Mouse (Mus musculus) cerebellum, postnatal 14 days (tissue): Measurements from ENCODE around the gene Med19.
A peak's percentile ranks its signal among the peaks of the same experiment; 100 is the strongest.
"Not testable (repeated sequence)": the region's sequence is repeated elsewhere in the genome, so short reads cannot be mapped to it uniquely, and the experiment has no call there.

Experiments
- DNase-seq, 2 experiments: peaks; one replicate each; pipeline ENCODE4 v3.0.0; 2021; ENCODE audit warnings: mixed read lengths in 2 of 2

Gene Med19

DNA sequence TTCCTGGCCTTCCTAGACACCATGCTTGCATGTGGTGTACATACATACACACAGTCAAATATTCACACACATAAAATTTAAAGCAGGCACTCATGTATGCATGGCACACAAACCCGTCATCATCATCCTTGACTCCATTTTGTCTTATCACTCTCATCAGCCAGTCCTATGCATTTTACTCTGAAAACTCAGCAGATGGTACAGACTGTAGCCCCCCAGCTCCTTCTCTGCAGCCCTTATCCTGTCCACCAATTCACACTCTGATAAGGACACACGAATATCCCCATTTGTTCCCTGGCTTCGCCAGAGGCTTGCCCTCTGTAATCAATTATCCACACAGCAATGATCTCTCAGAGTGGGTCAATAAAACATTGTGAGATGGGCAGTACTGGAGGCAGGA, 43.0 kb downstream of the Med19 start:
- no peak for DNase-seq

DNA sequence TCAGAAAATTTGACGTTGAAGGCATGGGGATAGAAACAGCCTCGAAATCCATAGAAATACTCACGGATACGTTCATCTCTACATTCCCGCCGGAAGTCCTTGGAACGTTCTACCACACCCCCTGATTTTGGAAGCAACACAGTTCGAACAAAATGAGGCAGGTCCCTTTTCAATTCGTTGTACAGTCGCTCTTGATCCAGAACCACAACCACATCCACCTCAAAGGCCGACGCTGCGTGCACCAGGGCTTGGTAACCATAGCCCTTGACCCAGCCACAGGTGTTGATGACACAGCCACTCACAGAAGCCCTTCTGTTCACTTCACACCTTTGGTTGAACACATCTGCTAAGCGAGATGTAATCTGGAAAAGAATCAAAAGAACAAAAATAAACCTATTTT, 45.7 kb downstream of the Med19 start:
- no peak for DNase-seq

DNA sequence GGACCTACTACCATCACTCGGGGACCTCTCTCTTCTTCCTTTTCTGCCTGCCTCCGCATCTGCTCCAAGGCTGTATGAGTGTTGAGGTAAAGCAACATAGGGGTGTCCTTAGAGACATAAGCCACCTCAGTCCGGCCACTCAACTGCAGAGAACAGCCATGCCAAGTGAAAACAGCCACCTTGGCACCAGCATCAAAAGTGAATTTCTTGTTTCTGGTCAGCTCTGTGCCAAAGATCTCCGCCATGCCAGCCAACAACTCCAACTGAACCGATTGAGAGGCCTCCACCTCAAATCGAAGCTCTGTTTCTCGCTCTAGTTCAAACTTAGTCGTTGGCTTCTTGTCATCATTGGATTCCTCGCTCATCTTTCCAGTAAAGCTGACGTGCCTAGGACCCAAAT, 47.6 kb downstream of the Med19 start:
- DNase-seq, result no peak

DNA sequence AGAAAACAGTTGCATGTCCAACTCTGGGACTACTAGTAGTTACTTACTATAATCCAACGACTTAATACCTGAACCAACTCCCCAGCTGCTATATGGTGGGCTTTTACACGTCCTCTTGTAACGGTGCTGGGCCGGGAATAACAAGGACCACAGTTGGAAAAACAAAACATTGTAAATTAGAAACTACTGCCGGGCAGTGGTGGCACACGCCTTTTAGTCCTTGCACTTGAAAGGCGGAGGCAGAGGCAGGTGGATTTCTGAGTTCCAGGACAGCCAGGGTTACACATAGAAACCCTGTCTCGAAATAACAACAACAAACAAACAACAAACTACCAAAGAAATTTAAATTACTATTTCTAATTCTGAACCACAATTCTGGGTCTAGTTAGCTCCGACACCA, 48.5 kb downstream of the Med19 start:
- DNase-seq, result no peak

DNA sequence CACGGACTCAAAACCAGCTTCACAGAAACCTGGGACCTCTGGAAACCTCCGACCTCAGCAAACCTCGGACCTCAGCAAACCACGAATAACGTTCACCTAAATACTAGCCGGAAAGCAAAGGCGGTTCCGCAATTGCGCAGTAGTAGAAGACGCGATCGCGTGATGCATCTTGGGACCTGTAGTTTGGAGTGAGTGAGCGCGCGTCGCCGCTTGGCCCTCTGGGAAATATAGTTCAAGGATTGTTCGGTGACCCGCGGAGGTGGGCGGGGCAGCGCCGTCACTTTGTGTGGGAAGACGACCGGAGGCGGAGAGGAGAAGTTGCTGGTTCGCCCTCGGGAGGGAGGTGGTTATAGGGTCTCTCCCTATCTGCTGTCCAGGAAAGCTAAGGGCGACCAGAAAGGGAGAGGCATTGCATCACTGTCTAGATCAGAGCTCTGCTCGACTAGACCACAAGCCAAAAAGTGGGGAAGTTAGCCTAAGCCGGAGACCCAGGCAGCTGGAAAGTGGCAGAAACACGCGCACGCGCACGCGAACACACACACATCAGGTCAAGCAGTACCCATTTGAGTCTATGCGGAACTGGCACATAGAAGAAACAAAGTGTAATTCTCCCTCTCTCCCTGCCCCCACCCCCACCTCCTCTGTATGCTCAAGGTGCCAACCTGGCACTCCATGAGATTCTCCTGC, 49.1 kb downstream of the Med19 start, which contains the start of gene Clp1:
Gene Clp1 (minus strand): TSS at position 179 of the 687 bp plus-strand sequence.
- peak; percentile 95 to 96 for DNase-seq

DNA sequence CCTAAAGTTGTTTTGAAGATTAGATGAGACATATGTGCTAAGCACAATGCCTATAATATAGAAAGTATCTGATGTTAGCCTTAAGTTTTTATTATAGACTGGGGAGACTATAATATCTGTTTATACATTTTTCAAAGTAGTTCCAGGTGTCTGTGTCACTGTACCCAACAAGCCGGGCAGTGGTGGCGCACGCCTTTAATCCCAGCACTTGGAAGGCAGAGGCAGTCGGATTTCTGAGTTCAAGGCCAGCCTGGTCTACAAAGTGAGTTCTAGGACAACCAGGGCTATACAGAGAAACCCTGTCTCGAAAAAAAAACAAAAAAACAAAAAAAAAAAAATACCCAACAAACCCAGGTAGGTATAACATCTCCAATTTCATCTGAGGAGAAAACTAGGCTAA, 50.0 kb downstream of the Med19 start:
- not testable (repeated sequence) for DNase-seq

DNA sequence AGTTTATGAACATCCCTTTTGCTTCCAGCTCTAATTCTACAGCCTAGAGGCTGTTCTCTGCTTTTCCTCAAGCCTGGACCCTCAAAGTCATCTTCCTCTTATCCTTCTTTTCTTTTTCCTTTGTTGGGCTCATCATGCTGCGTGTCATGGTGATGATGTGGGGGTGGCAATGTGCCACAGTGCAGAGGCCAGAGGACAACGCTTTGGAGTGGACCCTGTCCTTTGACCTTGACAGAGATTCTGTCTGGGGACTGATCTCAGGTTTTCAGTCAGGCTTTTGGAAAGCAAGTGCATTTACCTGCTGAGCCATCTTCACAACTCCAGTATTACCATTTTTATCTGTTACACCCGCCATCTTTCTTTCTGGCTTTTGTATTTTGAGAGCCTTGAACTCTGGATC, 53.0 kb downstream of the Med19 start:
- no peak for DNase-seq

DNA sequence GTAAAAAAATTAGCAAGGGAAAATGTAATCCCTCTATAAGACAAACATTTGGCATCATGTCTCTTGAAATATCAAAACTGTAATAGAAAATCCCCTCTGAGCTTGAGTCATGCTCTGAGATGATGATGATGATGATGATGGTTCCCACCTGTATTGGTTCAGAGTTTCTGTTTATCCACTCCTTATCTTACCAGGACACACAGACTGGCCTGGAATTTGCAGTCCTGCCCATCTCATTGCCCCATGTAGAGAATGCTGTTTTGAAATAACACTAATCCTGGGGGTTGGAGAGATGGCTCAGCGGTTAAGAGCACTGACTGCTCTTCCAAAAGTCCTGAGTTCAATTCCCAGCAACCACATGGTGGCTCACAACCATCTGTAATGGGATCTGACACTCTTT, 54.2 kb downstream of the Med19 start:
- no peak for DNase-seq

DNA sequence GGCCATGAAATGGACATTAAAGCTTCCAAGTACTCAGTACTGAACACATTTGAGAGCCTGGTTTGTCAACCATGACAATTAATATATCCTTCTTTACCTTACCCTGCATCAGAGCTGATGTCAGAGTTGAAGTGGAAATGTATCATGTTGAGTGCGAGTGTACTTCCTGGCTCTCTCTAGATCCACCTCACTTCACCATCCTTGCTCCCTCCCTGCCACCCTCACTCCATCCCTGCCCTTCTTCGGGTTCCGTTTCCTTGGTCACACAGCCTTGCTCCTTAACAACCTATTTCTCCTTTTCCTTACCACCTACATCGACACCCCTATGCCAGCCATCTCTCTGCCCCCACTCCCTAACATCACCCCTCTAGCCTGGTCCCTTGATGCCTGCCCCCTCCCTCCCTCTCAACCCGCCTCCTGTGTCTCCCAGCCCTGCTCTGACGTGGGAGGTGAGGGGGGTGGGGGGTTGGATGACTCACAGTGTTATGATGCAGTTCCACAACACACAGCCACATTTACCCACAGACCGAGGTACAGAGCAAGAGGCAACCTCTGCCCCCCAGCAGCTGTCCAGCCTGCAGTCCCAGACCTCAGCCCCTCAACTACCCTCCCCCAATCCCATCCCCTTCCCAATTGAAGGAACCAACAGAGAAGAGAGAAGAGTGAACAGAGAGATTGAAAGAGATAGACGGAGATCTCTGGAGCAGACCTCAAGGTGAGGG, 55.5 kb downstream of the Med19 start, which contains the start of gene Ypel4:
Gene Ypel4 (plus strand): TSS at position 480 of the 722 bp plus-strand sequence.
- peak; percentile 88 for DNase-seq

DNA sequence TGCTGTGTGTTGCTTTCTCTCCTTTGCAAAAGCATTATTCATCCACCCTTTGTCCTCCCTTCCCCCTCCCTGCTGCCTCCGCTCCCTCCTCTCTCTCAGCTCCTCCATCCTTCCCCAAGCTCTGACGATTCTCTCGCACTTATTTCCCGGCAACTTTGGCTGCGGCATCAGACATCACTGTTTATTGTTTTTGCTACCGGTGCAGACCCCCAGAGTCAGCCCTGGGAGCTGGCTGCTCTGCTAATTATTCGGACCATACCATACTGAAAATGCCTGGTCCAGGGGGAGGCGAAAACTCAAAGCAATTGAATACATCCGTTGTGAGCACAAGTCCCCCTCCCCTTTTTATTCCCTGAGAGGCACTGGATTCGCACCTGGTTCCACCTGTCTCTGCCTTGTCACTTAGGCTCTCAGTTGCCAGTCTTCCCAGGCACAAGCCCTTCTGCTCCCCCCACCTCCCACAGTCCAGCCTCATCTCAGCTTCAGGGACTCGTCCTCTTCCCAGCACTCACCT, 56.2 kb downstream of the Med19 start:
- peak; percentile 58 to 68 for DNase-seq

DNA sequence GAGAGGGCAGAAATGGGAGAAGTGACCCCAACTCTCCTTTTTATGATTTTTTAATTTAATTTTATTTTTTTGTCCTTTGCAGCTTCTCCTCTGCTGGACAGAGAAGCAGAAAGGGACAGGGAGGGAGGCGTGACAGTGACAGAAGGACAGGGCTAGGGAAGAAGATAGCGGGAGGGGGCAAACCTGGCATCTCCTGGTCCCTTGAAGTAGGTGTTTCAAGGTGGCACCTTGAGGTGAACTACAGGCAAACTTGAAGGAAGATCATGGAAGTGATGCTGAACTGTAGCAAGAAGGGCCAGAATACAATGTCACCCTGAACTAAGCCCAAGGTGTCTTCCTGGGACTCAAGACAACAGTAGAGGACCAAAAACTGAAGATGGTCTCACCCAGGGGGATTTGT, 56.7 kb downstream of the Med19 start:
- peak in 1 of 2 experiments; percentile 39 for DNase-seq

DNA sequence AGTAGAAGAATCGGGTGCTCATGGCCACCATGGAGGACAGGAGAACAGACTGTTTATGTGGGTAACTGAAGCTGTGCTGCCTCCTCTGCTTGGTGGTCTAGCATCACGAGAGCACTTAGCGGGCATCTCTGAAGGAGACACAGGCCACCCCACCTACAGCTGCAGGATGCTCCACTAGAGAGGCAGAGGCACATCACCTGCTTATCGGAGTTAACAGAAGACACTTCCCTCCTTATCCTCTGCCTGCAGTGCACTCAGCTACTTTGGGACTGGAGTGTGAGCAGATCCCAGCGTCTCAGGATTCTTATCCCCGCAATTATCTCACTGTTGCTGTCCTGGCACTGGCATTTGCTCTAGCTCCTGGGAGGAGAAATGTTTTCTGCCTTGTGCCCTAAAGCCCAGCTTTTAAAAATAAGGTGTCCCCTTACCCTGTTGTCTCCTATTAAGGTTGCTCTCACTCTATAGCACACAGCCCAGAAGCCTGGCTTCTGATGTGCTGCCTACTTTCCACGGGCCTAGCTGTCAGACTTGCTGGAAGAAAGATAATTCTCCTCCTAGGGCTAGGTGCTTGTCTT, 57.2 kb downstream of the Med19 start:
- peak; percentile 20 to 24 for DNase-seq

DNA sequence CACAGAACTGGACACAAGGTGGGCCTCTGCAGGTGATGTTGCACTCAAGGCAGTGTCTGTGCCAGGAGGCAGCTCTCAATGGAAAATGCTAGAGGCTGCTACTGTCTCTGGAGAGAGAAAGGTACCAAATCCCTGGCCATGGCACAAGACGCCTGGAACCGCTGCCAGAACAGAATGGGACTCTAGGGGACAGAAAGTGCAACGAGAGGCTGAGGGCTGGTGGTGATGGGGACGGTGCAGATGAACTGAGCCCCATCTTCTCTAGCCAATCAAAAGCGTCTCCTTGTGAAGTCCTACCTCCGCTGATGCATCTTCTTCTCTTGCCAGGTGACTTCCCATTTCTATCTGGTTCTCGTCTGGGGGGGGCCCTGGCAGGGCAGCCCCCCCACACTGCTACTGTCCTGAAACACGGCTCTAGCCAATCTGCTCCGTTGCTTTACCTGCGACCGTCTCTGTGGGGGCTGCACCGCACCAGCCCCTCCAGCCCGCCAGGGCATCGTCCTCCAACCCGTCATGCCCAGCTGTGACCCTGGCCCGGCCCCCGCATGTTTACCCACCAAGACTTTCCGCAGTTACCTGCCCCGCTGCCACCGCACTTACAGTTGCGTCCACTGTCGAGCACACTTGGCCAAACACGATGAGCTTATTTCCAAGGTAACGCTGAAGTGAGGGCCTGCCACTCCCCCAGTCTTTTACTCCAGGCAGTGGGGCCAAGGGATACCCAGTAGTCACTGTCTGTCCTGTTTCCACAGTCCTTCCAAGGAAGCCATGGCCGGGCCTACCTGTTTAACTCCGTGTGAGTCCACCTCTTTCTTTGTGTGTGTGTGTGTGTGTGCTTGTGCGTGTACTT, 58.3 kb downstream of the Med19 start:
- DNase-seq, result peak; percentile 43 to 53

DNA sequence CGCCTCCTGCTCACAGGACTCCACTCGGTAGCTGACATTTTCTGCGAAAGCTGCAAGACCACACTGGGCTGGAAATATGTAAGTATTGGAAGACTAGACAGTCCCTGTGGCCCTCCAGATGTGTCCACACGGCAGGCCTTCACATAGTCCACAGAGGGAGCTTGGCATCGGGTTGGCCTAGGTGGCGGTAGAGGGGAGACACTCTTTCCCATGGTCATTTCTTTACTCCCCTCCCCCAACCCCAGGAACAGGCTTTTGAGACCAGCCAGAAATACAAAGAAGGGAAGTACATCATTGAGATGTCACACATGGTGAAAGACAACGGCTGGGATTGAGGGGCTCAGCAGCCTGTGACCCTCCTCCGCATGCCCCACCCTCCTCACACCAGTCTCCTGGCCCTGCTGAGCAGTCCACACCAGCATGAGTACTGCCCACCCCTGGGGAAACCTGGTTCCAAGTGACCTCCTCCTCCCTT, 59.3 kb downstream of the Med19 start:
- peak; percentile 31 to 50 for DNase-seq
